Mouse (Mus musculus): ENCODE results near the gene Itpr2. TPM values are rescaled to one million over a fixed set of nuclear protein-coding genes. Genes with fewer than 3 reads are reported as not detected.
A peak's percentile ranks its signal among the peaks of the same experiment; 100 is the strongest.

The Itpr2 gene
- polyA plus RNA-seq, 1 experiment, result 31.9 TPM

DNA sequence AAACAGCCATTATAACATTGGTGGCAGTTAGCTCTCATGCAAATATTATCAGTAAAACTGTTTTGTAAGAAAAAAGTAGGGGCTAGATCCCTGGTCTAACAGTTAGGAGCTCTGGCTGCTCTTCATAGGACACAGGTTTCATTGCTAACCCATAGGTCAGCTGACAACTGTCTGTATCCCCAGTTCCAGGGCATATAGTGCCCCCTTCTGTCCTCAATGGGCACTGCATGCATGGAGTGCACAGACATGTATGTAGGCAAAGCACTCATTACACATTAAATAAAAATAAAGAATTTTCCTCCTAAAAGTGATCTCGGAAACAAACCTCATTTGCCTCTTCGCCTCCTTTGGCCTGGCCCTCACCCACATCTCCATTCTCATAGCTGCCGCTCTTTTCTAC, 157.3 kb downstream of the Itpr2 start:
- H3K27me3 ChIP-seq (replicated peaks; ENCODE audit: control insufficient read depth, insufficient read depth, low read length), result no peaks in the 10 kb centered on the region
- no peak overlapping the region for H3K27ac ChIP-seq (ENCODE audit: insufficient read depth, low read depth, low read length)
- no peaks in the 10 kb centered on the region for H3K36me3 ChIP-seq (ENCODE audit: control insufficient read depth, insufficient read depth, low read length)
- whole genome bisulfite sequencing, result 98% methylated on average over 3 of the region's 3 CpGs
- peak; percentile 36 for DNase-seq
- no peak for TF ChIP-seq POLR2A (IDR thresholded peaks at IDR 0.05; ENCODE audit: low read depth, low read length)
- peak; percentile 72 for TF ChIP-seq CTCF (conservative IDR thresholded peaks at IDR 0.05; ENCODE audit: insufficient read depth, insufficient read length, low read depth, low read length)
- no peak overlapping the region for H3K4me3 ChIP-seq (ENCODE audit: insufficient read depth, low read depth, low read length)
- H3K4me1 ChIP-seq (ENCODE audit: control insufficient read depth, insufficient read depth, low read length), result no peaks in the 10 kb centered on the region

DNA sequence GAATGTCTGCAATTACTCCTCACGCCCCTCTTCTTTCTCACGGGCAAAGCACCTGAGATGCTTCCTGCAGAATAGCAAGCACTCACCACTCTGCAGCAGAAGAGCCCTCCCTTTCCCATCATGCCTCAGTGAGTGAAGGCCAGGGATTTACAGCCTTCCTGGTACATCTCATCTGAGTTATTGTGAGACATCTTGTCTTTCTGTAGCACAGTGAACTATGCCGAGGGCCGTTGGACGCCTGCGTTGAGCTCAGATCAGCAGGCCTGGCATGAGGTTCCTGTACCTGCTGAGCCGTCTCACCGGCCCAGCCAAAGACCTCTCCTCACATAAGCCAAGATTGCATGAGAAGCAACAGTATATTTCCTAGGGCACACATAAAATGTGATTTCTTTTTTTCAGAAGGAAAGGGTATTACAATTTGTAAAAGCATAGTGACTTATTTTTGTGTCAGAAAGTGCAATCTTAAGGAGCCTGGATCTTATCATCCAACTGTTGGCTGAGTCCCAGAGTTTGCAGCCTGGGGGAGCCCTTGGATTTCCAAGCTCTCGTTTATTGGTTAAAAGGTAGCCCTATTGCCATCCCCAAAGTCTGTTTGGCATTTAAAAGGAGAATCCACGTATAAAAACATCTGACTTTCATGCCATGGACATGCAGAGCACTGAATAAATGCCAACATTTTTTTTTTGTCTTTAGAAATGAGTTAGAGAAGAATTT, 158.2 kb downstream of the Itpr2 start:
- TF ChIP-seq CTCF (conservative IDR thresholded peaks at IDR 0.05; ENCODE audit: insufficient read depth, insufficient read length, low read depth, low read length), result no peak
- TF ChIP-seq POLR2A (IDR thresholded peaks at IDR 0.05; ENCODE audit: low read depth, low read length), result no peak
- no peaks in the 10 kb centered on the region for H3K36me3 ChIP-seq (ENCODE audit: control insufficient read depth, insufficient read depth, low read length)
- no peak overlapping the region for H3K27ac ChIP-seq (ENCODE audit: insufficient read depth, low read depth, low read length)
- DNase-seq, result no peak
- no peaks in the 10 kb centered on the region for H3K27me3 ChIP-seq (replicated peaks; ENCODE audit: control insufficient read depth, insufficient read depth, low read length)
- H3K4me3 ChIP-seq (ENCODE audit: insufficient read depth, low read depth, low read length), result no peak overlapping the region
- 71% methylated on average over 10 of the region's 10 CpGs for WGBS
- no peaks in the 10 kb centered on the region for H3K4me1 ChIP-seq (ENCODE audit: control insufficient read depth, insufficient read depth, low read length)

DNA sequence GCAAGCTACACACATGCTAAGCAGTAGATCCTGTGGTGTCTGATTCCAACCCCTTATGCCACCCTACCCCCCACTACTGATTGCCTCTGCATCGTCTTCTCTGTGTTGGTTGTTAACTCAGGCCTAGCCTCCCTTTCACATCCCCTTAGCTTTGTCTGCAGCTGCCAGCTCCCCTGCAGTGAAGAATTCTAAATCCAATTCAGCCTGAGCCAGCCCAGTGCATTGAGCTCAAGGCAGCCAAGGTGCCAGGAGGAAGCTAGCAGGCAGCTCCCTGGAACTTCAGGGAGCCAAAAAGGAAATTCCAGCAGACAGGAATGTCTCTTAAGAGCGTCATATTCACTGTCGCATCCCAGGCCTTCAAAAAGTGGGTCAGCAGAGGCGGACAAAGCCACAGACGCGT, 159.0 kb downstream of the Itpr2 start:
- H3K4me1 ChIP-seq (ENCODE audit: control insufficient read depth, insufficient read depth, low read length), result no peaks in the 10 kb centered on the region
- peak; percentile 45 for DNase-seq
- no peaks in the 10 kb centered on the region for H3K27me3 ChIP-seq (replicated peaks; ENCODE audit: control insufficient read depth, insufficient read depth, low read length)
- no peak overlapping the region for H3K27ac ChIP-seq (ENCODE audit: insufficient read depth, low read depth, low read length)
- no peak for TF ChIP-seq CTCF (conservative IDR thresholded peaks at IDR 0.05; ENCODE audit: insufficient read depth, insufficient read length, low read depth, low read length)
- TF ChIP-seq POLR2A (IDR thresholded peaks at IDR 0.05; ENCODE audit: low read depth, low read length), result no peak
- 34% methylated on average over 6 of the region's 6 CpGs for WGBS
- no peaks in the 10 kb centered on the region for H3K36me3 ChIP-seq (ENCODE audit: control insufficient read depth, insufficient read depth, low read length)
- H3K4me3 ChIP-seq (ENCODE audit: insufficient read depth, low read depth, low read length), result no peak overlapping the region

DNA sequence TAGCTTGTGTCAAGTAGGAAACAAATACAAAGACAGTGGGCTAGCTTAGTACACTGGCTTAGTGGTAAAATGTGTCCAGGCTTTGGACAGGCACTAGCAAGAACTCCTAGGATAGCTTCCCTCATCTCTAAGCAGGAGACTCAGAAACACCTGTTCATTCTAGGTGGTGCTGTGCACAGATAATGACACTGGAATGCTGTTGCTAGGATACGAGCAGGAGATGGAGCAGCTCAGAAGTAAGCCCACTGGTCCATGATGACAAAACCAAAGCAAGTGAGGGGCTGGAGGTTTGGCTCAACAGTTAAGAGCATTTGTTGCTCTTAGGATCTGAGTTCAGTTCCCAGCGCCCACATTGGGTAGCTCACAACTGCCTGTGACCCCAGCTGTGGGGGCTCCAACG, 160.1 kb downstream of the Itpr2 start:
- H3K27me3 ChIP-seq (replicated peaks; ENCODE audit: control insufficient read depth, insufficient read depth, low read length), result no peaks in the 10 kb centered on the region
- H3K4me3 ChIP-seq (ENCODE audit: insufficient read depth, low read depth, low read length), result no peak overlapping the region
- H3K36me3 ChIP-seq (ENCODE audit: control insufficient read depth, insufficient read depth, low read length), result no peaks in the 10 kb centered on the region
- no peak for TF ChIP-seq CTCF (conservative IDR thresholded peaks at IDR 0.05; ENCODE audit: insufficient read depth, insufficient read length, low read depth, low read length)
- no peak for TF ChIP-seq POLR2A (IDR thresholded peaks at IDR 0.05; ENCODE audit: low read depth, low read length)
- no peak for DNase-seq
- no peak overlapping the region for H3K27ac ChIP-seq (ENCODE audit: insufficient read depth, low read depth, low read length)
- WGBS, result 92% methylated on average over 3 of the region's 3 CpGs
- H3K4me1 ChIP-seq (ENCODE audit: control insufficient read depth, insufficient read depth, low read length), result no peaks in the 10 kb centered on the region

DNA sequence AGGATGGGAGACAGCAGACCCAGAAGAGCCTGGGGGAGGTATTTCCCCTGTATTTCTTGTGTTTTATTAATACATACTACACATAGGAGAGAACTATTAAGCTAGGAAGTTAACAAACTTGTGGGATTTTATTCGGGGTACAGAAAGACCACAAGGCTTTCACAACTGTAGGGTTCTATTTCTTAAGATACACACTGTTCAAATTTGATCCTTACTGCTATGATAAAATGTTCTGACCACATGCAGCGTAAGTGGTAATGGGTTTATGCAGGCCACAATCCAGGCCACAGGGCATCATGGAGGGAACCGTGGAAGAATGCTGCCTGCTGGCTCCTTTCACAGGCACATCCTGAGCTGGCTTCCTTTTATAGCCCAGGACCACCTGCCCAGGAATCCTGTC, 160.6 kb downstream of the Itpr2 start:
- TF ChIP-seq CTCF (conservative IDR thresholded peaks at IDR 0.05; ENCODE audit: insufficient read depth, insufficient read length, low read depth, low read length), result no peak
- TF ChIP-seq POLR2A (IDR thresholded peaks at IDR 0.05; ENCODE audit: low read depth, low read length), result no peak
- no peak overlapping the region for H3K27ac ChIP-seq (ENCODE audit: insufficient read depth, low read depth, low read length)
- H3K4me3 ChIP-seq (ENCODE audit: insufficient read depth, low read depth, low read length), result no peak overlapping the region
- H3K4me1 ChIP-seq (ENCODE audit: control insufficient read depth, insufficient read depth, low read length), result no peaks in the 10 kb centered on the region
- WGBS, result 84% methylated on average over 3 of the region's 3 CpGs
- no peaks in the 10 kb centered on the region for H3K36me3 ChIP-seq (ENCODE audit: control insufficient read depth, insufficient read depth, low read length)
- no peaks in the 10 kb centered on the region for H3K27me3 ChIP-seq (replicated peaks; ENCODE audit: control insufficient read depth, insufficient read depth, low read length)
- DNase-seq, result no peak

DNA sequence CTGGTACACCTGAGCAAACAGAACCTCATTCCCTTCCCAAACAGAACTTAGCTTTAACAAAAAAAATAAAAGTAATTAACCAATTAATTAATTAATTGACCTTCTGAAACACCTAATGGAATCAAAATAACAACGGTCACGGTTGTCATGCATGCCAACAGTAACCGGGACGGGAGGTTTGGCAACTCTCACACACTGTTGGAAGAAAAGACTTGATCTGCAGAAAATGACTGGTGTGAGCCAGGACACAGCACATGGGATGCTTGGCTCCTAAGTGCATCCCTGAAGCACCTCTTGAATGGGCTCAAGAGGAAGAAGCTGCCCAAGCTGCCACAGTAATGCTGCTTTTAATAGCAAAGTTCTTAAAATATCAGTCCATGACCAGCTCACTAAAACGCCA, 161.1 kb downstream of the Itpr2 start:
- TF ChIP-seq POLR2A (IDR thresholded peaks at IDR 0.05; ENCODE audit: low read depth, low read length) (no peak), CTCF (conservative IDR thresholded peaks at IDR 0.05; ENCODE audit: insufficient read depth, insufficient read length, low read depth, low read length) (no peak)
- no peaks in the 10 kb centered on the region for H3K27me3 ChIP-seq (replicated peaks; ENCODE audit: control insufficient read depth, insufficient read depth, low read length)
- H3K4me1 ChIP-seq (ENCODE audit: control insufficient read depth, insufficient read depth, low read length), result no peaks in the 10 kb centered on the region
- H3K36me3 ChIP-seq (ENCODE audit: control insufficient read depth, insufficient read depth, low read length), result no peaks in the 10 kb centered on the region
- no peak overlapping the region for H3K27ac ChIP-seq (ENCODE audit: insufficient read depth, low read depth, low read length)
- H3K4me3 ChIP-seq (ENCODE audit: insufficient read depth, low read depth, low read length), result no peak overlapping the region
- no peak for DNase-seq
- WGBS, result 74% methylated on average over 5 of the region's 5 CpGs

DNA sequence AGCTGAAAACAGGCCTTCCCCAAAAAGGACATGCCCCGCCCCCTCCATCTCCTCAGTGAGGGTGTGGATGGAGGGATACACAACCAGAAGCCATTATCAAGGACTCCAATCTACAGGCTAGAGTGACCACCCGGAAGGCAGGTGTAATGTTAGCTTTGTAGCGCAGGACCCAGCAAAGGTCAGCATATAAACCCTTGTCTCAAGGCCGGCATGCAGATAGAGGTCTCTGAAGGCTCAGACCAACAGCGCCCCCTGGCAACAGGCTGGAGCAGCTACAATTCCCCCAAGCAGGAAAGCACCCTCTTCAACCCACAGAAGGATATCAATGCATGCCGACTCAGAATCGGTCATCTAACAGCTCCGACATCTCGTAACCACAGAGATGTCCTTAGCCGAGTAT, 162.2 kb downstream of the Itpr2 start:
- TF ChIP-seq POLR2A (IDR thresholded peaks at IDR 0.05; ENCODE audit: low read depth, low read length), result no peak
- peak; percentile 85 for TF ChIP-seq CTCF (conservative IDR thresholded peaks at IDR 0.05; ENCODE audit: insufficient read depth, insufficient read length, low read depth, low read length)
- Histone ChIP-seq H3K36me3 (ENCODE audit: control insufficient read depth, insufficient read depth, low read length) (no peaks in the 10 kb centered on the region), H3K27ac (ENCODE audit: insufficient read depth, low read depth, low read length) (no peak overlapping the region), H3K27me3 (replicated peaks; ENCODE audit: control insufficient read depth, insufficient read depth, low read length) (no peaks in the 10 kb centered on the region), H3K4me1 (ENCODE audit: control insufficient read depth, insufficient read depth, low read length) (no peaks in the 10 kb centered on the region), H3K4me3 (ENCODE audit: insufficient read depth, low read depth, low read length) (no peak overlapping the region)
- peak; percentile 65 for DNase-seq
- 61% methylated on average over 10 of the region's 10 CpGs for WGBS

Data from kidney, adult 2 months (tissue).